In genomic region chr14:78041886-78042526, GRCm38 (mm10) we compare ENCODE assay signal across 17 mouse cellular contexts. TPM values are rescaled to one million over a fixed set of nuclear protein-coding genes. Genes with fewer than 3 reads are reported as not detected.
DNase-seq lines count a peak whose midpoint lies in the region; ATAC-seq and TF ChIP-seq lines count a peak whose summit lies in the region.
"Had no signal": no experiment of that assay in that cellular context is flagged by ENCODE, and none has a peak within 500 bp of the region (broad histone marks: within the 10 kb centered on the region; RNA-seq: fewer than 3 reads in every experiment).

No protein-coding gene starts in this region.

- H3K27ac ChIP-seq in heart, adult 2 months = no peak overlapping the region
- H3K27ac ChIP-seq in heart, embryonic 12.5 days (ENCODE audit: poor library complexity, severe bottlenecking) = no peak overlapping the region
- no peak overlapping the region for H3K27ac ChIP-seq in lung, embryonic 14.5 days (ENCODE audit: low read depth)
- 0 out of 2 replicates have a peak overlapping the region, but pooled peaks have one; percentile 9 for H3K27ac ChIP-seq in gastrocnemius, adult 2 months
- H3K27ac ChIP-seq: intestine, embryonic 15.5 days; lung, embryonic 15.5 days had no signal

- H3K4me2 ChIP-seq in heart, embryonic 12.5 days = no peak overlapping the region
- no peak overlapping the region for H3K4me2 ChIP-seq in lung, embryonic 14.5 days
- H3K4me2 ChIP-seq: intestine, embryonic 15.5 days; lung, embryonic 15.5 days had no signal

- no peaks in the 10 kb centered on the region for H3K27me3 ChIP-seq in heart, adult 2 months (ENCODE audit: control insufficient read depth, insufficient read depth, low read length)
- H3K27me3 ChIP-seq in heart, embryonic 12.5 days (replicated peaks) = no peaks in the 10 kb centered on the region
- H3K27me3 ChIP-seq in lung, embryonic 14.5 days (ENCODE audit: insufficient read depth, low read length) = no peaks in the 10 kb centered on the region
- H3K27me3 ChIP-seq: intestine, embryonic 15.5 days; lung, embryonic 15.5 days had no signal

- H3K9me3 ChIP-seq in heart, embryonic 12.5 days (replicated peaks) = 0 out of 2 replicates have a peak, but pooled peaks cover 4% of the 10 kb centered on the region
- H3K9me3 ChIP-seq in lung, embryonic 14.5 days (ENCODE audit: low read depth, low read length) = no peaks in the 10 kb centered on the region
- H3K9me3 ChIP-seq: intestine, embryonic 15.5 days; lung, embryonic 15.5 days had no signal

- no peak for TF ChIP-seq POLR2A in heart, adult 2 months (IDR thresholded peaks at IDR 0.05; ENCODE audit: insufficient read depth, low read depth, low read length)

- no peak for DNase-seq in heart, adult 2 months
- DNase-seq in lung, embryonic 14.5 days = peak; percentile 35
- no peak for DNase-seq in lung, postnatal 10 days
- peak; percentile 35 for DNase-seq in gastrocnemius, adult 2 months
- DNase-seq in testis, postnatal 14 days (ENCODE audit: low spot score) = peak; percentile 22
- DNase-seq in urinary bladder, postnatal 10 days (ENCODE audit: low spot score) = no peak
- no peak for DNase-seq in layer of hippocampus, postnatal 14 days (ENCODE audit: low spot score in 2 of 2)
- DNase-seq: adrenal gland, adult 8-10 months; heart, adult 18-20 months; heart, postnatal 36 days; thymus, adult 18-20 months had no signal

- 0 out of 2 replicates have a peak, but pooled peaks have one; percentile 11 for TF ChIP-seq CTCF in heart, adult 2 months (IDR thresholded peaks at IDR 0.05)
- TF ChIP-seq CTCF in lung, embryonic 14.5 days (IDR thresholded peaks at IDR 0.05; ENCODE audit: low read depth) = no peak
- peak; percentile 42 for TF ChIP-seq CTCF in gastrocnemius, adult 2 months (IDR thresholded peaks at IDR 0.05)

- 69% methylated on average over 11 of the region's 11 CpGs for WGBS in heart, adult 2 months
- 72% methylated on average over 11 of the region's 11 CpGs for WGBS in heart, embryonic 12.5 days
- whole genome bisulfite sequencing in lung, embryonic 14.5 days = 65% methylated on average over 11 of the region's 11 CpGs

- ATAC-seq in heart, embryonic 12.5 days (ENCODE audit: insufficient number of reproducible peaks, low FRiP score) = no peak
- no peak for ATAC-seq in lung, embryonic 14.5 days (ENCODE audit: insufficient read depth)
- ATAC-seq: intestine, embryonic 15.5 days had no signal

- no peaks in the 10 kb centered on the region for H3K4me1 ChIP-seq in heart, adult 2 months (ENCODE audit: control insufficient read depth, insufficient read depth, low read length)
- no peaks in the 10 kb centered on the region for H3K4me1 ChIP-seq in heart, embryonic 12.5 days (replicated peaks)
- H3K4me1 ChIP-seq in lung, embryonic 14.5 days (ENCODE audit: insufficient read depth) = no peaks in the 10 kb centered on the region
- H3K4me1 ChIP-seq: intestine, embryonic 15.5 days; lung, embryonic 15.5 days had no signal

- no peaks in the 10 kb centered on the region for H3K36me3 ChIP-seq in heart, adult 2 months (ENCODE audit: control insufficient read depth, insufficient read depth, low read length)
- no peaks in the 10 kb centered on the region for H3K36me3 ChIP-seq in heart, embryonic 12.5 days
- no peaks in the 10 kb centered on the region for H3K36me3 ChIP-seq in lung, embryonic 14.5 days (ENCODE audit: insufficient read depth)
- H3K36me3 ChIP-seq: intestine, embryonic 15.5 days; lung, embryonic 15.5 days had no signal

- no peak overlapping the region for H3K9ac ChIP-seq in heart, adult 2 months (ENCODE audit: low read depth, low read length)
- no peak overlapping the region for H3K9ac ChIP-seq in heart, embryonic 12.5 days
- H3K9ac ChIP-seq in lung, embryonic 14.5 days = no peak overlapping the region
- H3K9ac ChIP-seq: intestine, embryonic 15.5 days; lung, embryonic 15.5 days had no signal

- intact Hi-C loops in heart, adult 2 months (cut with DNase I) = no loop called here
- intact Hi-C loops in gastrocnemius, adult 2 months (cut with DNase I) = no loop called here

- no peaks in the 10 kb centered on the region for H3K79me2 ChIP-seq in heart, adult 2 months (replicated peaks; ENCODE audit: control insufficient read depth, insufficient read depth, low read length)

- H3K4me3 ChIP-seq in heart, adult 2 months = no peak overlapping the region
- no peak overlapping the region for H3K4me3 ChIP-seq in heart, embryonic 12.5 days
- no peak overlapping the region for H3K4me3 ChIP-seq in lung, embryonic 14.5 days (ENCODE audit: low read depth, low read length)
- H3K4me3 ChIP-seq in gastrocnemius, adult 2 months = 0 out of 2 replicates have a peak overlapping the region, but pooled peaks have one; percentile 1
- H3K4me3 ChIP-seq: intestine, embryonic 15.5 days; lung, embryonic 15.5 days had no signal

- TF ChIP-seq EP300 in heart, adult 2 months (IDR thresholded peaks at IDR 0.05; ENCODE audit: insufficient read depth, low read depth, low read length) = no peak

RNA-seq across cellular contexts. Expression of gene Fam216b, which starts 46.8 kb away (rescaled TPM):
- total RNA-seq in heart, adult 2 months (2021) = not detected
- 0.23 and 0.51 TPM in 2 replicates for polyA plus RNA-seq in heart, adult 2 months (2012; rRNA removed)
- polyA plus RNA-seq in heart, embryonic 12.5 days (2016; fragmentation: Nextera tagmentation; extraction: Ambion mirVana) = 0.10 TPM in 1 of 2 replicates, not detected in the other
- polyA plus RNA-seq in lung, embryonic 14.5 days (2014; fragmentation: Nextera tagmentation; extraction: Ambion mirVana) = not detected in 2 replicates
- total RNA-seq in gastrocnemius, adult 2 months (2021) = not detected
- total RNA-seq in layer of hippocampus, postnatal 14 days (2021) = 1 to 10 TPM in 1 of 2 experiments, under 1 TPM in 1; 0.91 to 2.0 TPM
- total RNA-seq: adrenal gland, adult 8-10 months; common myeloid progenitor, adult 5-6 weeks; heart, postnatal 36 days had no signal
- polyA plus RNA-seq: C2C12; intestine, embryonic 15.5 days; limb, embryonic 11.5 days had no signal

Comparison
In these comparisons a context has a peak if more than half of its experiments do, and no peak if none do; other contexts are left out.
1. DNase-seq: peak in lung, embryonic 14.5 days (single experiment), gastrocnemius, adult 2 months (single experiment) and testis, postnatal 14 days (single experiment); none in heart, adult 2 months (0 of 2), lung, postnatal 10 days (single experiment), urinary bladder, postnatal 10 days (single experiment) and layer of hippocampus, postnatal 14 days (0 of 2).